Mouse (Mus musculus) gastrocnemius, adult 18-20 months (tissue): Measurements from ENCODE around the gene Wfdc5. TPM values are rescaled to one million over a fixed set of nuclear protein-coding genes. Genes with fewer than 3 reads are reported as not detected.
"Not testable (repeated sequence)": the region's sequence is repeated elsewhere in the genome, so short reads cannot be mapped to it uniquely, and the experiment has no call there.

Source experiments
- DNase-seq: peaks from one replicate; pipeline ENCODE4 v3.0.0; 2021; ENCODE audit warnings: low spot score
- long read RNA-seq, 2 experiments: library from polyadenylated mRNA; stranded (forward); transcript quantifications; one replicate each; pipeline ENCODE4 v2.0.0; 2021
- total RNA-seq, 2 experiments: library from RNA; stranded (reverse); gene quantifications; 2 replicates each; pipeline ENCODE4 v1.2.3; 2021

The Wfdc5 gene
- total RNA-seq = under 1 TPM in 1 of 2 experiments, not detected in 1; 0.11 TPM
- long read RNA-seq, experiment 1, partial matches to known transcripts = 1 of 1 reads
- long read RNA-seq, experiment 1, other reads (novel, unspliced or antisense) = 0 of 1 reads
- long read RNA-seq, experiment 2 = 0 reads

DNA sequence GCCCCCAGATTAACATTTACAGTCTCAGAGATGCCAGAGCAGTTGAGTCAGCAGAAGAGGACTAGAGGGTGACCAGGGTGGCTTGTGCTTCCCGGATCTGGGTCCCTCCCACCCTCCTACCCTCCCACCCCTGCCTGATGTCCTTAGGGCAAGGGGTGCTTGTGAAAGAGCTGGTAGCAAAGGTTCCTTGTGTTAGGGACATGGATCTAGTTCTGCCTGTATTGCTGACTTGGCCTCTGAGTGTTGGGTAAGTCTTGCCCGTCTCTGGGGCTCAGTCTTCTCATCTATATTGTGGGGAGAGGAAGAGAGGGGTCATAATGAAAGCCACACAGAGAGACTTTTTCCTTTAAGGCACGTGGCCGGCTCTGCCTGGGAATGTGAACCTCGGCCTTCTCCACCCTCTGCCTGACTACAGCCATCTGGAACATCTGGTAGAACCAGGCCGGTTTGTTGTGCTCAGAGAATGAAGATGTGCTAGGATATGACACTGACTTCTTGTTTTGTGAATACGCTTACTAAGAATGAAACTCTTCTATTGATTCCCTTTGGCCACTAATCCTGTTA, at the start of gene Wfdc5:
Wfdc5 (minus strand) TSS at position 51 of the 564 bp plus-strand sequence.
- no peak for DNase-seq

DNA sequence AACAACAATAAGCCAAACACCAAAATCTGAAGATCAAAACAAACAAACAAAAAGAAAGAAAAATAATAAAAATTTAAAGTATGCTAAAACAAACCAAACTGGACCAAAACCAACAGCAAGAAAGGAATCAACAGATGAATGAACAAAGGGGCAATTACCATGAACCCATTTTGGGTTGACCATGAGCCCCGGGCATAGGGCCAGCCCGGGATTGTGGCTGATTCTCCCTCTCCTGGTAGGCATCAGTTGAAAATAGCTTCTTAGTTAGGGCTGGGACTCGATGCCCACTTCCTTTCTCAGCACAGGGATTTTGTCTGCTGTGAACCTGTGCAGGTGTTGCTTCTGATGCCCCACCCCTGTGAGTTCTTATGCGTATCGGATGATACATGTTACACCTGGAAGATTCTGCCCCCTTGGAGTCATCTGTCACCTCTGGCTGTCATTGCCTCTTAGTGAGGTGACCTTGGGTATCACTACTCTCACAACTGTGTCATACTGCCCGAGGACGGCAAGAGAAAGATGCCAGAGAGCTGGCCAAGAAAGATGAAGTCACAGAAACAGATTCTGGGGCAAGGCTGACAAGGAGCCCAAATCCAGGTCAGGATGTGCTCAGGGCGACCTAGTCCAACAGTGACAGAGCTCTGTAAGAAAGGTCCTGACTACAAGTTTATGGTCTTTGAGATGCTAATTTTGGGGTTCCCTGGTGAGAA, 46.0 kb upstream of the Wfdc5 start:
- no peak for DNase-seq

DNA sequence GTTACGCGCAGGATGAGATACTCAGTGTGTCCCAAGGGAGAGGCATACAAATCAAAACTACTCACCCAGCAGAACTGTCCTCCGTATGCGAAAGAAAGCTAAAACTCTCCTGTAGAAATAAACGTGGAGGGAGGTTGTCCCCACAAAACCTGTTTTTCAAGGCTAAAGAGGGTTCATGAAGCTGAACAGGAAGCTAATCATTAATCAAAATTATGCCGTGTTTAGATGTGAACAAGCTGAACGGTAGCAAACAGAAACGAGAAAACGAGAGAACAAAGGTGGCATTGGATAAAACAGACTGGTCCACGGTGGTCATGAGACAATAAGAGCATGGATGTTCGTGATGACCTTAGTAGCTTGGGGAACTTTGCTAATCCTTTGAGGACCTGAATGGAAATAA, 39.0 kb upstream of the Wfdc5 start, which contains the start of gene Wfdc15b:
Wfdc15b (minus strand) TSS at position 139 of the 400 bp plus-strand sequence.
- DNase-seq = no peak

DNA sequence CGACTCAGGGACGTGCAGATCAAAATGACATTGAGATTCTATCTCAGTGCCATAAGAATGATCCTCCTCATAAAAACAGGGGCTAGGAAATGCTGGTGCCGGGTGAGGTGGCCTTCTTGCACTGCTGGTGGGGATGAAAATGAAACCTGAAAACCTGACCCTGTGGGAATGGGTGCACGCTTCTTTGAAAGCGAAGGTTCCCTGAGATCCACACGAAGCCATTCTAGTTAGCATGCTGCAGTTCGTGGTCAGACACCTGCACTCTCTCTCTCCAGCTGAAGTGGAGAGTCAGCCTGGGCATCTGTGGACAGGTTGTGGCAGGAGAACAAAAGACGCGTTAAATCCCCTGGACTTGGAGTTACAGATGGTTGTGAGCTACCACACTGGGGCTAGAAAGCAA, 36.8 kb upstream of the Wfdc5 start:
- no peak for DNase-seq

DNA sequence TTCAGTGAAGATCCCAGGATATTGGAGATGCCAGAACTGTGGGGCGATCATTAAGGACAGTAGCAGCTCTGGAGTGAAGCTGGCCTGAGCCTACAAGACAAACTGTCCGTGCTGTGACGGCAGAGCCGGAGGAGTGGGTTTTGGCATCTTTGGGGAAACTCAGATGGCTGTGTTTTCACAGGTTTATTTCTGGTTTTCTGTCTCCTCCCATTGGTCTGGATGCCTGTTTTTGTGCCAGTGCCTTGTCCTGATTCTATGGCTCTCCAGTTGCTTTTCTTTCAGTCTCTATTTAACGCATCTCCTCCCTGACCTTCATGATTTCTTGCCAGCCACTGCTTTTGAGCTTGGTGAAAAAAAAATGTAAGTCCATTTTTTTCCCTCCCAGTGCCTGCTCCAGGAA, 30.2 kb upstream of the Wfdc5 start:
- no peak for DNase-seq

DNA sequence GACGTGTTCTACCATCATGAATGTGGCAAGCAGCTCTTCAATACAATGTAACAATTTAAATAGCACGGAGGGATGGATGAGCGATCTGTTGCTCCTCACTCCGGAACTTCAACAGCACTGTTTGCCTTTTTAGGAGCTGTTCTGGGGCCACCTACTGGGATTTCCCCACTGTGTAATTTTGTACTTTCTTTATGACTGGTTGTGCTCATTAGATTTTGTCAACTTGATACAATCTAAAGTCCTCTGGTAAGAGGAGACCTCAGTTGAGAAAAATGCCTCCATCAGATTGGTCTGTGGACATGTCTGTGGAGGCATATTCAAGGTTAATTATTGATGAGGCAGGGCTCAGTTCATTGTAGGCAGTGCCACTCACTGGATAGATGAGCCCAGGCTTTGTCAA, 28.4 kb upstream of the Wfdc5 start:
- DNase-seq = no peak

DNA sequence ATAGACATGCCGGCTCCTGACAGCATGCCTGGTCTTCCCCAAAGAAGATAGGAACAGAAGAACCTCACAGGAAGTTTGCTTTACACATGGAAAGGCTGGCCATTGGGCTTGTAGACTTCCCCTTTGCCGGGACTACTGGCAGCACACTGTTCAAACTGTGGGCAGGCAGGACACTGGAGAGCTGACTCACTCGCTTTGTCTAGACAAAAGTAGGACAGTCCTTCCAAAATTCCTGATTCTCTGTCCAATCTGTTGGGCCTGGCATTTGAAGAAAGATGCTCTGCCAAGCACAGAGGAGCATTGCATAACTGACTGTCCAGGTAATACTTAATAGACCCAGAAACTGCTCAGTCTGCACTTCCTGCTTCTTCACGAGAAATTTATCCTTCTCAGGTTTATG, 24.1 kb upstream of the Wfdc5 start:
- no peak for DNase-seq

DNA sequence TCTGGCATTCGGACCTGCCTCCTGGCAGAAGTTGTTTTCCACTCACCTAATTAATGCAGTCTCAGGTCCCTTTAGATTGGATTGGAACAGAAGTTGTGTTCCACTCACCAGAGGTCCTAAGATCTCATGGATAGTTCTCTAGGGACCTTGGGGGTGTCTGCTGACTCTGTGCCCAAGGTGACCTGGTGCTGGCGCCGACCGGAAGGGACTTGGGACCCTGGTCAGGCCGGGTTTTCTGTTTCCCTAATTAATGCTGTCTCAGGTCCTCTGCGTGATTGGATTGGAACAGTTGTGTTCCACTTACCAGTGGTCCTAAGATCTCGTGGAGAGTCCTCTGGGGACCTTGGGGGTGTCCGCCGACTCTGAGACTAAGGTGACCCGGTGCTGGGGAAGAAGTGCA, 23.5 kb upstream of the Wfdc5 start:
- DNase-seq = not testable (repeated sequence)

DNA sequence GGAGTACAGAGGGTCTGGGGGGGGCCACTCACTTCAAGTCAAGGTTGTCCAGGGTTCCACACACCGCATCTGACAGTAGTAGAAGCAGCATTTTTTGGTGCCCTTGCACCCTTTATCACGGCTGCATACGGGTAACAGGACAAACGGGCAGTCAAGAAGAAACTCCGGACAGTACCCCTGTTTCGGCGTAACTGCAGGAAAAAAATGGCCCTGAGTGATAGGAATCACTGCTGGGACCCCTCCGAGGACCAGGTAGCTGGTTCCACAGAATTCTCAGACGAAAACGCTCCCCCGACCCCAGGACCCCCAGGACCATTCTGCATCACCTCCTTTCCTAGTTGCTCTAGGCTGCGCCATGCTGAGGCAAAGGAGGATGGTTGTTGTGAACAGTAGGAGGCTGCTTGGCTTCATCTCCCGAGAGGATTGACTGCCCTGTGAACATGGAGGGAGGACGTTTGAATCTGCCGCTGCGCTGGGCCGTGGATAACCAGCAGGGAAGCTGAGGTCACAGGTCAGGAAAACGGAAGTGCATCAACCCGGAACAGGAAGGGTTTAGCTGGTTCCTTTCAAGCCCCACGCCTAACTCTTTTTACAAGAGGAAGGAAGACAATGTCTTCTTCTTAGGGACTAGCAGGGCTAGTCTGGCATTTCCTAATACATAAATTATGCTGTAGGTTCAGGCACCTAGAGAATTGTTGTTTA, 17.2 kb upstream of the Wfdc5 start, which contains the start of gene Wfdc15a:
Wfdc15a (minus strand) TSS at position 505 of the 702 bp plus-strand sequence.
- no peak for DNase-seq

DNA sequence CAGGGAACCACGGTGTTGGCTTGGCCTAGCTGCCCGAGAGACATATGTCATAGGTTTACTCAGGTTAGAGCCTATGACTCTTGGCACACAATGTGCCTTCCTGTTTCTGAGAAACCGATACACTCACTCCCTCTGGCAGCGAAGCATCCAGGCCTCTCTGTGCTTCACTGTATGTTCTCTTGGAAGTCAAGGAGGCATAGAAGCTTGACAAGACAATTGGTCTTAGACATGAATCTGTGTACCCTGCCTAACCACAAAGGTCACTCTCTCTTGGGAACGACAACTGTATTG, 14.1 kb upstream of the Wfdc5 start:
- no peak for DNase-seq

DNA sequence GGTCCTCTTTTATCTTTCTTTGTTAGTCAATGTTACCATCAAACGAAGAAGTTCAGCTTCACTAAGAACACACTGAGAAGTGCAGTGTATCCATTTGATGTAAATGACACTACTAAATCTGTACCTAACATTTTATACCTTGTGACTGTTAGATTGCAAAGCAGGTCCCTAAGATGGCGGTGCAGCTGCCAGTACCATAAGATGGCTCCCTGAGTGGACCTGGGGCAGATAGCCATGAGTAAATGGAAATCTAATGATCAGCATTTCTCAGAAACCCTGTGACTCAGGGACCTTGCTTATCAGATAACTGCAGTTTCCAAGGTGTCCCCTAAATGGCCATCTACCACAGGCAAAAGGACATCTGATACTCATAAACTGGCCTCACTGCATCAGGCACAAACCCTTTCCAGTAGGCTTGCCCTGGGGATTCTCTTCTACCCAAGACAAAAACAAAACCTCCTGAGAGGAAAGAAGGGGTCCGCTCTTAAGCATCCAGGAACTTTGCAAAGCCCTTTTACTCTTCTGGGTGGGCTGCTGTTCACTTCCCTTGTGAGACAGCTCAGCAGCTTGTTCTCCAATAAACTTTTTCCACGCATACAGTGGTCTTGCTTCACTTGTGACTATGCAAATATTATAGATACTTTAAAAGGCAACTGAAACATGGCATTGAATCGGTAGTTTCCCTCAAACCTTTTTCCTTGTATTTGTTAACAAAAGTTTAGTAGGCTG, 13.6 kb upstream of the Wfdc5 start:
- no peak for DNase-seq

DNA sequence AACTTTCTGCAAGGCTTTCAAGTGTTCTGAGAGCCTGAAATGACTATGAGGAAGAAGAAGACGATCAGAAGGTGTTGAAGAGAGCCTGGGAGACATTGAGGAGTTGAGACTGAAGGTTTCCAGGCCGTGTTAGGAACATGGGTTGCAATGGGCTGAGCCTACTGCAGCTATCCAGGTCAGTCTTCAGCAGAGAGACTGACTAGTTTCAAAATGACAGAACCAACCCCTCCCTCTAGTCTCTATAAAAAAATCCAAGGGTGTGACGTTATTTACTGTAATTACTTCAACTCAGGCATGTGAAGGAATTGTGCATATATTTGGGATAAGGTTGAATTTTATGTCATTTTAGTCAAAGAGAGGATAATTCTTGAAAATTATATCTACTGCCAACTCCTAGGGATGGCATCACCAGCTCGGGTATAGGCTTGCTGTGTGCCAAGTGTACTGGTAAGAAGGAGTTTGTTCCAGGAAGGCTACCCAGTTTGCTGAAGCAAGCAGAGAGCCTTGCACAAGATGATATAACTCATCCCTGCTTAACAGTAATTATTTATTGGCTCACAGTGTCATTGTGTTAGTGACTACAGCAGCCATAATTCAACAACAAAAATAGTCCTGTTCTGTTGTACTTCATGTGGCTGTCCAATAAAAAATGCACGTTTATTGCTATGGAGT, 12.6 kb upstream of the Wfdc5 start:
- no peak for DNase-seq

DNA sequence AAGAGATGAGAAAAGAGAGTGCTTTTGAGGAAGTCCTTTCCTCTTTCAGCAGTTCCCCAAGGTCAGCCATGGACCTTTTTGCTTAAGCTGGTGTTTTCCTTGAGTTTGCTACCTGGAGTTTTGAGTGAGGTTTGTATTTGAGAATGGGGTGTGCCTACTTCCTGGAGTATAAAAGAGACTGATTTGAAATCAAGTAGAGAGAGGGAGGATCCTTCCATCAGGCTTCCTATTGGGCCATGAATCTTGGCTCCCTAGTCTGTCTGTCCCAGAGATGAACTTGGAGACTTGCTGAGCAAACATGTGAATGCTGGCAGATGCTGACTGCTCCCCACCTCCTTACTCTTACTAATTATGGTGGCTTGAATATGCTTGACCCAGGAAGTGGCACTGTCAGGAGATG, 9.7 kb upstream of the Wfdc5 start:
- DNase-seq = no peak

DNA sequence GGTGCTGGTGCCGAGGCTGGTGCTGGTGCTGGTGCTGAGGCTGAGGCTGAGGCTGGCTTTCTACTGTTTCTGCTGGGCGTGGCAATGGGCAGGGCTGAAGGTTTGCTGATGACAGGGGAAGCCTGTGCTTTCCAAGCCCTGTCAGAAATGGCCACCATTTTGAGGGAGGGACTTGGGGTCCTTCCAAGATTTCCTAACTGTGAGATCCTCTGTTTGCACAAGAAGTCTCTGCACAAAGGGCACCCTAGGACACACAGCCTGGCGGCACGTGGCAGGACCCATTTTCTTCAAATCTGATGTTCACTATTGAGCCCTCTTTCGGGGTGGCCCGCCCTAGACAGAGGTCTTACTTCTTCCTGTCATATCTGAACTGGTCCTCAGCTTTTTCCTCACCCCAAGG, 8.0 kb upstream of the Wfdc5 start, which contains the start of gene Wfdc12:
Wfdc12 (minus strand) TSS at position 33 of the 400 bp plus-strand sequence.
- no peak for DNase-seq

DNA sequence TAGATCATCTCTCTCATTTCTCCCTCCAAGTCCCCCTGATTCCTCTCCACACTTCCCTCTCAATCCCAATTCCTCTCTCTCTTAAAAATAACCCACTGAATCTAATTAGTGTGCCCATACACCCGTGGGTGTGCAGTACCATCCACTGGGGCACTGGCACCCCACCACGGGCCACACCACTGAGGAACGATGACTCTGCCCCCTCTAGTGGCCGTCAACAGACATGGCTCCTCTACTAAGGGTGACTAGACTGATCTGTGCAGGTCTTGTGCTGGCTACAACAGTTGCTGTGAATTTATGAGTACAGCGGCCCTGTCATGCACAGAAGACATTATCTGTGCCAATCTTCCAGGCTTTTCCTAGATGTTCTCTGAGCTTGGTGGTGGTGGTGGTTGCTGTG, 6.2 kb upstream of the Wfdc5 start:
- no peak for DNase-seq

DNA sequence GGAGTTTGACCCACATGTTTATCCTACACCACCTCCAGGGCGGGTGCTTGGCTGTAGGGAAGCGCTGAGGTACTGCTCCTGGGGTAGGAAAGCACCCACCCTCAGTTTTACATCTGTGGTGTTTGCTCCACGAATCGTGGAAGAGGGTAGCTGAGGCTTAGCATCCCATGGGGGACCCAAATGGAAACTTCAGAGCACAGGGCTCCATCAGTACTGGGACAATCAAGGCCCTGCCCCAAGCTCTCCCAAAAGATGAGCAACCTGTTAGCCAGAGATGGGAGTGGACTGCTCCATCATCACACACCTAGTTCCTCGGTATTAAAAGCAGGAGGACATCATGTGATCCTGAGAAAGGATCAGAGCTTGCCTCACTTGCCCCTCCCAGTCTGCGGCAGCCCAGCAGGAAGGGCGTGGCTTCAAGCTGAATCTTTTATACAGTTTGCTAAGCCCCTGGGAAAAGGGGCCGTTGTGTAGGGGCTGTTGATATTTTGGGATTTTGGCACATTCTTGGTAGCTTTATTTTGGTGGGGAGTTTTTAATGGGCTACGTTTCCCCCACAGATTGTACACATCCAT, 1.7 kb upstream of the Wfdc5 start:
- no peak for DNase-seq

DNA sequence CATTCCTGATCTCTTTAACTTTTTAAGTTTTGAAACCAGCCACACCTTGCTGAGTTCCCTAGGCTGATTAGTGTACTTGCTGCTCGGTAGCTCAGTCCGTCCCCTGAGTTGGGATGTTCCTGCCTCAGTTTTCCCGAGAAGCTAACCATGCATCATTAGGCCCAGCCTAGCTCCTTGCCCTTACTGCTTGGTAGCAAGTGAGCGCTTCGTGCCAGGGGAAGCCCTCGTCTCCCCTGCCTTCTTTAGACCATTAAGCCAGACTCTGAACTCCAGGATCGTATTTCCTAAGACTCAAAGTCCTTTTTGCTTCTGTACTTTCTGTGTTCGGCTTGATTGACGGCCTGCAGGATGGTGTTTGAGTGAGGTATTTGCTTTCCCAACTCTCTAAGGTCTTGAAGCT, 798 bp upstream of the Wfdc5 start:
- no peak for DNase-seq

DNA sequence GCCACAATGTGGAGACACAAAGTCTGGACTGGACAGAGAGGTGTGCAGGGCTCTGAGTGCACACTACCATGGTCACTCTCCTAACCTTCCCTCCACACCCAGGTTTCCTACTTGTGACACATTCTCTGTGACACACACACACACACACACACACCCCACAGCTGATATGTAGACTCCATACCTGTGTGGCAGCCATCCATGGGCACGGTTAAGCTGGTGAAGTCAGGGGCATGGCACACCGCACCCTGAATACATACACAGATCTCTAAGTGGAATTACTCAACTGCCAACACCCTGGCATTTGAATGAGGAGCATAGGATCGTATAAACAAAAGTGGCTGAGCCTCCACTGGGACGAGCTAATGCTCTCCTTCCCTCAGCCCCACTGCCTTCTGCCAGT, 1.8 kb downstream of the Wfdc5 start:
- no peak for DNase-seq

DNA sequence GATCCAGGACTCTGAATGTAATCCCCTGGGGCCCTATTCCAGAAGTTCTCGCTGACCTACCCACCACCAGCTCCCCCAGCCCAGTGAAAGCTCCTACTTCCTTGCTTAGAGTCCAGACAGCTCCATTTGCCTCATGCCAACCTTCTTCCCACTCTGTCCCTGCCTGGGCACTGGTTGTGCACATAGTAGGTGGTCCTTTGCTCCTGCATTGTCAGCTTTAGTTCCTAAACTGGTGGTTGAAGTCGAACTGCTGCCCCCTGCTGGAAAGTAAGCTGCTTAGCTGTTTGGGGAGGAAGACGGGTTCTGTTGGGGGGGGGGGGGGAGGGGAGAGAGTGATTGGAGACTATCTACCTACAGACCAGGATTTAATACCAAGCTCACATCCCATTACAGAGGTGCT, 2.4 kb downstream of the Wfdc5 start:
- peak; percentile 47 for DNase-seq

DNA sequence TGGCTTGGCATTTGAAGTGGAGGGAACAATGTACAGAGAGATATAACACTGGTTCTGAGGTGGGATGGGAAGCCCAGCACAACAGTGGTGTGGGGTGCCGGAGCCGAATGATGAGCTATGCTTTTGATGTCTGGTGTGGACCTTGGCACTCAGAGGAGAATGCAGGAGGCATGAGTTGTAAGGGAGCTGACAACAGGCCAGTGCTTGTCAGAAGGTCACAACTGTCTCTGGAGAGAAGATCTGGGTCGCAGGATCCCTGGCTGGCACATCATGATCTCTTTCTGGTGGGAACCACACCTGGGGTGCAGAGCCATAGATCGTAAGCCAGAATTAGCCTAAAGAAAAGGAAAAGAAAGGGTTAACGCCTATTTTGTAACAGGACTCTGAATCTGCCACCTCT, 4.7 kb downstream of the Wfdc5 start:
- no peak for DNase-seq

DNA sequence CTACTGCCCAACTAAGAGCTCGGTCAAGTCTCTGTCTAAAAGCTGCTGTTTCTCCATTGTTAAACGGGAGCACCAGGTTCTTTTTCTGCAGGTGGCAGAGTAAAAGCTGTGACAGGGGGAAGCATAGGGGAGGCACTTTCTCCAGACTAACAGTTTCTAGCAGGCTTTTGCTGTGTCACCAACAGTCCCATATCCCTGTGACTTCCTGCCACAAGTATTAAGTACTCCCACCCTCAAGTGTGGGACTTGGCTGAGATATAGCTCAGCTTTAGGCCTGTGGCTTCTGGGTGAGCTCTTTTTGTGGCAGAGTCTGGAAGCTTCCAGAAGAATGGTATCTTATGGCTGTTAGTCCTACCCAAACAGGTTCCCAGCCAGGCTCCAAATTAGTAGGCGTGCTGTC, 6.7 kb downstream of the Wfdc5 start:
- no peak for DNase-seq
